Comparison of ENCODE assay signal across 14 mouse cellular contexts in the genomic region with DNA sequence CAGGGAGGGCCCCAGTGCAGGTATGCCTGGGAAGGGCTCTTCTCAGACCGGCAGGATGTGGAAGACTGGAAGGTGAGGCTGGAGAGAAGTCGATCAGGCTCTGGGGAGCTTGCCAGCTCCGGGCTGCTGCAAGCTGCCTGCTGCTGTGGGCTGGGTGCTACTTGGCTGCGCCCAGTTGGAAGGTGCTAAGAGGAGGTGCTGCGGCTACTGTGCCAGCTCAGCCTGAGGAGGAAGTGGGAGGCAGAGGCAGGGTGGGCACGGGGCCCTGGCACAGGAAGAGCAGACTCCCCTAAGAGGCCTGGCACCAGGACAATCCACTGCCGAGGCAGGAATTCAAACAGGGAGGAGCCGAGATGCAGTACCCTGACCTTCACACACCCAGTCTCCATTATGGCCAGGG. TPM values are rescaled to one million over a fixed set of nuclear protein-coding genes. Genes with fewer than 3 reads are reported as not detected.
DNase-seq lines count a peak whose midpoint lies in the region; ATAC-seq lines count a peak whose summit lies in the region.
"Had no signal": no experiment of that assay in that cellular context is flagged by ENCODE, and none has a peak within 500 bp of the region (broad histone marks: within the 10 kb centered on the region; RNA-seq: fewer than 3 reads in every experiment).

No protein-coding gene starts in this region.

- no peaks in the 10 kb centered on the region for H3K9me3 ChIP-seq in kidney, embryonic 15.5 days (replicated peaks)
- H3K9me3 ChIP-seq: embryonic facial prominence, embryonic 15.5 days; midbrain, embryonic 15.5 days had no signal

- H3K36me3 ChIP-seq in kidney, embryonic 15.5 days, result no peaks in the 10 kb centered on the region
- H3K36me3 ChIP-seq: embryonic facial prominence, embryonic 15.5 days; midbrain, embryonic 15.5 days had no signal

- H3K27ac ChIP-seq in kidney, embryonic 15.5 days, result no peak overlapping the region
- H3K27ac ChIP-seq: embryonic facial prominence, embryonic 15.5 days; gastrocnemius, adult 2 months; liver, embryonic 14.5 days; midbrain, embryonic 15.5 days had no signal

- no peak for ATAC-seq in kidney, embryonic 15.5 days (replicated peaks; ENCODE audit: low FRiP score)
- 0 out of 2 replicates have a peak, but pooled peaks have one; percentile 39 for ATAC-seq in erythroblast, adult 5-6 weeks (replicated peaks; ENCODE audit: low FRiP score, poor library complexity, severe bottlenecking)
- ATAC-seq in megakaryocyte, adult 5-6 weeks (ENCODE audit: poor library complexity, severe bottlenecking), result no peak
- ATAC-seq: intestine, postnatal 0 days; midbrain, embryonic 15.5 days had no signal

- no peak overlapping the region for H3K4me3 ChIP-seq in kidney, embryonic 15.5 days (replicated peaks)
- H3K4me3 ChIP-seq: embryonic facial prominence, embryonic 15.5 days; gastrocnemius, adult 2 months; midbrain, embryonic 15.5 days had no signal

- no peak overlapping the region for H3K9ac ChIP-seq in kidney, embryonic 15.5 days
- H3K9ac ChIP-seq: embryonic facial prominence, embryonic 15.5 days; liver, embryonic 14.5 days; midbrain, embryonic 15.5 days had no signal

- 70% methylated on average over 8 of the region's 8 CpGs for WGBS in kidney, embryonic 15.5 days

- DNase-seq in kidney, adult 18-20 months, result peak; percentile 49
- peak; percentile 67 to 70 for DNase-seq in kidney, postnatal 36 days
- DNase-seq in right cerebral cortex, adult 2 months (ENCODE audit: low spot score in 2 of 2), result peak; percentile 78 to 87
- no peak for DNase-seq in spleen, postnatal 10 days (ENCODE audit: low spot score in 2 of 2)
- DNase-seq in spleen, postnatal 4 days (ENCODE audit: low spot score in 2 of 2), result no peak
- DNase-seq: gastrocnemius, adult 2 months had no signal

- peaks cover 3% of the 10 kb centered on the region; the same call in 1 of the 2 replicates for H3K27me3 ChIP-seq in kidney, embryonic 15.5 days
- H3K27me3 ChIP-seq: midbrain, embryonic 15.5 days had no signal

- no peak overlapping the region for H3K4me2 ChIP-seq in kidney, embryonic 15.5 days
- H3K4me2 ChIP-seq: embryonic facial prominence, embryonic 15.5 days; midbrain, embryonic 15.5 days had no signal

- 0 out of 2 replicates have a peak, but pooled peaks cover 5% of the 10 kb centered on the region for H3K4me1 ChIP-seq in kidney, embryonic 15.5 days
- H3K4me1 ChIP-seq: embryonic facial prominence, embryonic 15.5 days; midbrain, embryonic 15.5 days had no signal

RNA-seq across cellular contexts. Expression of a gene that starts 18.4 kb away (rescaled TPM):
- polyA plus RNA-seq in kidney, embryonic 15.5 days (2015; fragmentation: Nextera tagmentation; extraction: Ambion mirVana), result 4.3 and 5.1 TPM in 2 replicates
- total RNA-seq in erythroblast, adult 5-6 weeks (2015; ENCODE audit: low replicate concordance), result 0.58 TPM in 1 of 2 replicates, not detected in the other
- total RNA-seq in erythroblast, adult 5-6 weeks (2017; ENCODE audit: low replicate concordance), result not detected in 2 replicates
- total RNA-seq in megakaryocyte, adult 5-6 weeks (2015), result 0.18 and 1.2 TPM in 2 replicates
- total RNA-seq in megakaryocyte, adult 5-6 weeks (2017), result 0.40 TPM in 1 of 2 replicates, not detected in the other

RNA-seq across cellular contexts. Expression of a gene that starts 35.1 kb away (rescaled TPM):
- 0.83 and 0.85 TPM in 2 replicates for polyA plus RNA-seq in kidney, embryonic 15.5 days (2015; fragmentation: Nextera tagmentation; extraction: Ambion mirVana)
- not detected in 2 replicates for total RNA-seq in erythroblast, adult 5-6 weeks (2015; ENCODE audit: low replicate concordance)
- total RNA-seq in erythroblast, adult 5-6 weeks (2017; ENCODE audit: low replicate concordance), result not detected in 2 replicates
- not detected in 2 replicates for total RNA-seq in megakaryocyte, adult 5-6 weeks (2015)
- not detected in 2 replicates for total RNA-seq in megakaryocyte, adult 5-6 weeks (2017)
- polyA plus RNA-seq: heart, postnatal 0 days had no signal

RNA-seq across cellular contexts. Expression of a gene that starts 52.1 kb away (rescaled TPM):
- polyA plus RNA-seq in kidney, embryonic 15.5 days (2015; fragmentation: Nextera tagmentation; extraction: Ambion mirVana), result 2.8 and 3.9 TPM in 2 replicates
- total RNA-seq in erythroblast, adult 5-6 weeks (2015; ENCODE audit: low replicate concordance), result 1.2 and 1.9 TPM in 2 replicates
- total RNA-seq in erythroblast, adult 5-6 weeks (2017; ENCODE audit: low replicate concordance), result 1.5 and 3.9 TPM in 2 replicates
- total RNA-seq in megakaryocyte, adult 5-6 weeks (2015), result 4.3 and 6.3 TPM in 2 replicates
- total RNA-seq in megakaryocyte, adult 5-6 weeks (2017), result 6.9 and 7.1 TPM in 2 replicates

Comparison
In these comparisons a context has a peak if more than half of its experiments do, and no peak if none do; other contexts are left out.
1. DNase-seq: peak in kidney, adult 18-20 months (single experiment), kidney, postnatal 36 days (2 of 2) and right cerebral cortex, adult 2 months (2 of 2); none in spleen, postnatal 10 days (0 of 2) and spleen, postnatal 4 days (0 of 2).